Mouse (Mus musculus): ENCODE data around the gene Sp1. TPM values are rescaled to one million over a fixed set of nuclear protein-coding genes. Genes with fewer than 3 reads are reported as not detected.

Sp1 gene
- polyA plus RNA-seq (2015; fragmentation: Nextera tagmentation; extraction: Ambion mirVana): 10.6 TPM in 2 replicates

DNA sequence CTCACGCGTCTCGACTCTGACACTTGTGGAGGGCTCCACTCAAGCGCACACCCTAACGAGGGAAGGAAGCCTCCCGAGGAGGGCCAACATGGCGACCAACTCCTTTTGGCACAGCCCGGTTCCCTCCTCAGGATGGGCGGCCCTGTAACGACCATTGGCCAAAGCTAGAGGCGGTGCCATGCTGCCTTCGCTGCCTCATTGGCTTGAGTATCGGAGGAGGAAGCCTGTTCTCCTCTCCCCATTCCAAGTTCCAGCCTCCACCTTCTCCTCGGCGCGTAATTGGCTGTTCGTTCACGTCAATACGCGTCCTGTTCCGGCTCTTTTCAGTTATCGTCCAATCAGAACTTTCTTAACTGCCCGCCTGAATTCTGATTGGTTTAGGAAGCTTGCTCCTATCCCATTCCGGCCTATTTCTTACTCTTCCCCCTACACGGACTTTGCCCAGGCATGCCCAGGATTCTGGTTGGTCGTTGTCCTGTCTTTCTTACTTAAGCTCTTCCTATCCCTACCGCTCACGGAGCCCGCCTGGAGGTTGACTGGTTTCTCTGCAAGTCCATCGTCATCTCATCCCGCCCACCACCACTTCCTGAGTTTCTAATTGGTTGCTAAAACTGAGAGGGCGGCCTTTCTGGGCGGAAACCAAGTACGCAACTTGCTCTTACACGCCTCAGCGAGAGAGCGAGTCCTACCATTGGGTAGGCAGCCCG lies at the start of gene Sp1:
Gene Sp1 (plus strand): TSS at position 655 of the 707 bp plus-strand sequence.
- H3K27ac ChIP-seq: peak within 1 kb of the TSS; percentile 100
- peaks cover 28% of the 10 kb centered on the region for H3K36me3 ChIP-seq
- H3K4me2 ChIP-seq: peak within 1 kb of the TSS; percentile 70
- peak within 1 kb of the TSS; percentile 87 for H3K9ac ChIP-seq
- peak within 1 kb of the TSS; percentile 70 for H3K4me3 ChIP-seq
- H3K9me3 ChIP-seq: no peaks in the 10 kb centered on the region
- WGBS: under 1% methylated on average over 38 of the region's 38 CpGs
- peaks cover 40% of the 10 kb centered on the region for H3K4me1 ChIP-seq
- peak; percentile 96 for ATAC-seq (ENCODE audit: borderline replicate concordance, extremely low read depth, low FRiP score, low TSS enrichment)
- no peaks in the 10 kb centered on the region for H3K27me3 ChIP-seq

DNA sequence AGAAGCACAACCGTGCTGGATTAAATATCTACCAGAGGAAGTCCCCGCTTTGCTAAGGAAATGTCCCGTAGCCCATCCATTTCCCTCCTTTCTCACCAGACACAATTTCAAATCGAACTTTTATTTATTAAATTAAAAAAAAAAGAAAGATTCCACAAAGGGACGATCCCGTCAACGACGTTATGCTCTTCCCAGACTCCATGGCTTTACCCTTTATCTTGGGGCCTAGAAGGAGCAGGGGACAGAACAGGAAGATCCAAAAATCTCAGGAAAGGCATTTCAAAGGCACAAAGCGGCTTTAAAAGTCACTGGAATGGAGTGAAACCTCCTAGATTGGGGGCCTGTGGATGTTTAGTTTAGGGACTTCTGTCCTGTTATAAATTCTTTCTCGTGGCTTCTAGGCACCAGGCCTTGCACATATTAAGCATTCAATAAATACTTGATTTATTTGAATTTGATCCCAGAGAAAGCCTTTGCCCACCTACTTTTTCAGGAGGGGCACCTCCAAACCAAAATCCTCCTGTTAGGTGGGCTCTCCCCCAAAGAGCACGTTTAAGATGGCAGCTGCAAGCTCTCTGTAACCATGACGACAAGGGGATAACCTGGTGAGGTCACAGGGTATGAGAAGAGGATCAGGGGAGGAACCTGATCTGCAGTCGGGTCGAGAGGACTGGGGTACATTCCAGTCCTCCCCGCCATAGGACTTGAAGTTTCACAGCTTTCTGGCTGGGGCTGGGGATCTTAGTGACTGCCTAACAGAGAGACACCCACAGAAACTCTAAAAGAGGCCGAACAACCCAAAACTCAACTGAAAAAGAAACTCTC lies 49.2 kb upstream of the Sp1 start:
- H3K27ac ChIP-seq: peak overlapping the region; percentile 93
- H3K9ac ChIP-seq: peak overlapping the region; percentile 78; the same call in 1 of the 2 replicates
- H3K36me3 ChIP-seq: no peaks in the 10 kb centered on the region
- peaks cover 26% of the 10 kb centered on the region for H3K27me3 ChIP-seq
- 45% methylated on average over 16 of the region's 16 CpGs for WGBS
- ATAC-seq (ENCODE audit: borderline replicate concordance, extremely low read depth, low FRiP score, low TSS enrichment): no peak
- H3K4me1 ChIP-seq: peaks cover 41% of the 10 kb centered on the region
- no peaks in the 10 kb centered on the region for H3K9me3 ChIP-seq
- peak overlapping the region; percentile 97 for H3K4me2 ChIP-seq
- H3K4me3 ChIP-seq: peak overlapping the region; percentile 54; the same call in 1 of the 2 replicates

DNA sequence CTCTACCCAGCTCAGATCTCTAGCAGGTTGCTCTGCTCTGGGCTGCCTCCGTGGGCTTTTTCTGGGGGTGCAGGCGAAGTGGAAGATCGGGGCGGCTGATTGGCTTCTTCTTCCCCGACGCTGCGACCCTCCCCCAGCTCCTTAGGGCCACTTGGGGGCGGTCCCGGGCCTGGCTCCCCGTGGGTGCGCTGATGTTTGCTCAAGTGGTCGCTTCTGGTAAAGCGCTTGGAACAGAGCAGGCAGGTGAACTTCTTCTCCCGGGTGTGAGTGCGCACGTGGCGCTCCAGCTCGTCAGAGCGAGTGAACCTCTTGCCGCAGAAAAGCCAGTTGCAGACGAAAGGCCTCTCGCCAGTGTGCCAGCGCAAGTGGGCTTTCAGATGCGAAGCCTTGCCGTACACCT lies 47.8 kb upstream of the Sp1 start:
- peak overlapping the region; percentile 50 for H3K4me2 ChIP-seq
- no peak for ATAC-seq (ENCODE audit: borderline replicate concordance, extremely low read depth, low FRiP score, low TSS enrichment)
- H3K36me3 ChIP-seq: no peaks in the 10 kb centered on the region
- H3K4me3 ChIP-seq: peak overlapping the region; percentile 13; the same call in 1 of the 2 replicates
- H3K27me3 ChIP-seq: peaks cover 26% of the 10 kb centered on the region
- H3K4me1 ChIP-seq: peaks cover 49% of the 10 kb centered on the region
- 3% methylated on average over 25 of the region's 25 CpGs for WGBS
- H3K27ac ChIP-seq: no peak overlapping the region
- H3K9ac ChIP-seq: peak overlapping the region; percentile 31
- no peaks in the 10 kb centered on the region for H3K9me3 ChIP-seq

DNA sequence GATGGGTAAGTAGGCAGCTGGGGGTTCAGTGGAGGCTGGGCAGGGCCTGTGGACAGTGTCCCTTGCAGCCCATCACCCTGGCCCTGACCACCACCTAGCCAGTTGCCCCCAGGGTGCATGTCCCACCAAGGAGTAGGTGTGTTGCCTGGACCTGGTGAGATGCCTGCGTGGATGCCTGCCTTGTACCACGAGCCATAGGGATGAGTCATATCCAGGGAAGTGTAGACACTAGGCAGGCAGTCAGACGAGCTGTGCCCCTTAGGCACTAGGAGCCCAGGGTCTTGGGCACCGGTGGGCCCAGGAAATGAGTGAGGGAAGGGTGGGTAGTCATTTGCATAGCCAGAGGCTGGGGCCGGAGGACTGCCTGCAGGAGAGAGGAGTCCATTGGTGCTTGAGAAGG lies 47.1 kb upstream of the Sp1 start:
- H3K9me3 ChIP-seq: no peaks in the 10 kb centered on the region
- no peak overlapping the region for H3K27ac ChIP-seq
- no peaks in the 10 kb centered on the region for H3K36me3 ChIP-seq
- no peak overlapping the region for H3K4me3 ChIP-seq
- peaks cover 26% of the 10 kb centered on the region for H3K27me3 ChIP-seq
- 30% methylated on average over 5 of the region's 5 CpGs for WGBS
- ATAC-seq (ENCODE audit: borderline replicate concordance, extremely low read depth, low FRiP score, low TSS enrichment): no peak
- H3K4me2 ChIP-seq: peak overlapping the region; percentile 50; the same call in 1 of the 2 replicates
- H3K4me1 ChIP-seq: peaks cover 49% of the 10 kb centered on the region
- 0 out of 2 replicates have a peak overlapping the region, but pooled peaks have one; percentile 31 for H3K9ac ChIP-seq

DNA sequence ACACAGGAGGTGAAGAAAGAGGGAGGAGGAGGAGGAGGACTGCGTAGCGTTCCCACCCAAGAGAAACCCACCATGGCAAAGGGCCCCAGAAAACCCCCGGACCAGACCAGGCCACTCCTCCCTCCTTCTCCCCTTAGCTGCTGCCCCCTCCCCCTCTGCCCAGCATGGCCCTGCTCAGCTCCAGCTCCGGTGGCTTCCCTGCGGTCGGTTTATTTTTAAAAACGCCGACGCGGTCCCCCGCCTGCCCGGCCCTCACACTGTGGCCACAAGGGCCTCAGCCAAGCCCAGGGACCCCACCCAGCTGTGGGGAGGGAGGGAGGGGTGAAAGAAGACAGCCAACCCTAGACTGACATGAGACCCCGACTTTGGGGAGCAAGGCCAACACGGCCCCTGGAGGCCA lies 43.3 kb upstream of the Sp1 start:
- 7% methylated on average over 14 of the region's 14 CpGs for WGBS
- peak; percentile 15; the same call in 1 of the 2 replicates for ATAC-seq (ENCODE audit: borderline replicate concordance, extremely low read depth, low FRiP score, low TSS enrichment)
- H3K4me3 ChIP-seq: peak overlapping the region; percentile 13
- peaks cover 27% of the 10 kb centered on the region for H3K4me1 ChIP-seq
- no peaks in the 10 kb centered on the region for H3K9me3 ChIP-seq
- peaks cover 26% of the 10 kb centered on the region for H3K27me3 ChIP-seq
- H3K9ac ChIP-seq: peak overlapping the region; percentile 16; the same call in 1 of the 2 replicates
- H3K36me3 ChIP-seq: no peaks in the 10 kb centered on the region
- H3K4me2 ChIP-seq: peak overlapping the region; percentile 45
- peak overlapping the region; percentile 19; the same call in 1 of the 2 replicates for H3K27ac ChIP-seq

DNA sequence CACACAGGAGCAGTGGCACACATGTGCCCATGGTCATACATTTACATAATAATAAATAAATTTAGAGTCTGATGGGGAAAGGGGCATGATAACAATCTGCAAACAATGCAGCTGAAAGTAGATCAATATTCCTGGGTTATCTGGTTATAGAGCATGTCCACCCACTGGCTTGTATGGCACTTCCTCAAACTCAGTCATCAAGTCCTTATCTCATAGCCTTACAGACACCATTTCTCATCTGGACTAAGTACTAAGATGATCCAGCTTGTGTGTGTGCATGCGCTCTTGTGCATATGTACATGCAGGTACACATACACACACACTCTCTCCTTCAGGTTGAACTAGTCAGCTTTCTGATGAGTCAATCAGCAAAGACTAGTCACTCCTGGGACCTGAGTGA lies 41.3 kb upstream of the Sp1 start:
- no peak overlapping the region for H3K4me3 ChIP-seq
- H3K9ac ChIP-seq: no peak overlapping the region
- WGBS: 85% methylated on average over 1 of the region's 1 CpGs
- H3K9me3 ChIP-seq: no peaks in the 10 kb centered on the region
- H3K36me3 ChIP-seq: no peaks in the 10 kb centered on the region
- peaks cover 13% of the 10 kb centered on the region for H3K4me1 ChIP-seq
- H3K4me2 ChIP-seq: no peak overlapping the region
- peaks cover 12% of the 10 kb centered on the region for H3K27me3 ChIP-seq
- H3K27ac ChIP-seq: no peak overlapping the region
- ATAC-seq (ENCODE audit: borderline replicate concordance, extremely low read depth, low FRiP score, low TSS enrichment): no peak

DNA sequence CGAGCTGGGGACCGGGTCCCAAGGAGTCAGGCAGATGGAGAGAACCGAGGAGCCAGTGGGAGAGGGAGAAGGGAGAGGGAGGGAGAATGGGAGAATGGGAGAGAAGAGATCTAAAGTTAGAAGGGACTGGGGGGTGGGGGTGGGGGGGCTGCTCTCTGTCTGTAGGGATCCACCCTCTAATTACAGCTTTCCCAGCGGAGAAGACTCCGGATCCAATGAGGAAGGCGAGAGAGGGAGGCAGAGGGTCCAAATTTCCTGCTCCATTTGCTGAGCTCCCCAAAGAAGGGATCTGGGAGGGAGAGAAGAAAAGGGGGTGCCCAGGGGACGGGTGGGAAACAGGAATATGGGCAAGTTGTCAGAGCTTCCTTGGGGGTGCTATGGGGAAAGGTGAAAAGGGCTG lies 39.7 kb upstream of the Sp1 start:
- peak overlapping the region; percentile 14; the same call in 1 of the 2 replicates for H3K4me3 ChIP-seq
- ATAC-seq (ENCODE audit: borderline replicate concordance, extremely low read depth, low FRiP score, low TSS enrichment): no peak
- 11% methylated on average over 7 of the region's 7 CpGs for WGBS
- H3K27me3 ChIP-seq: peaks cover 22% of the 10 kb centered on the region
- peak overlapping the region; percentile 52 for H3K4me2 ChIP-seq
- peak overlapping the region; percentile 29 for H3K9ac ChIP-seq
- no peak overlapping the region for H3K27ac ChIP-seq
- H3K36me3 ChIP-seq: no peaks in the 10 kb centered on the region
- no peaks in the 10 kb centered on the region for H3K9me3 ChIP-seq
- peaks cover 25% of the 10 kb centered on the region for H3K4me1 ChIP-seq

DNA sequence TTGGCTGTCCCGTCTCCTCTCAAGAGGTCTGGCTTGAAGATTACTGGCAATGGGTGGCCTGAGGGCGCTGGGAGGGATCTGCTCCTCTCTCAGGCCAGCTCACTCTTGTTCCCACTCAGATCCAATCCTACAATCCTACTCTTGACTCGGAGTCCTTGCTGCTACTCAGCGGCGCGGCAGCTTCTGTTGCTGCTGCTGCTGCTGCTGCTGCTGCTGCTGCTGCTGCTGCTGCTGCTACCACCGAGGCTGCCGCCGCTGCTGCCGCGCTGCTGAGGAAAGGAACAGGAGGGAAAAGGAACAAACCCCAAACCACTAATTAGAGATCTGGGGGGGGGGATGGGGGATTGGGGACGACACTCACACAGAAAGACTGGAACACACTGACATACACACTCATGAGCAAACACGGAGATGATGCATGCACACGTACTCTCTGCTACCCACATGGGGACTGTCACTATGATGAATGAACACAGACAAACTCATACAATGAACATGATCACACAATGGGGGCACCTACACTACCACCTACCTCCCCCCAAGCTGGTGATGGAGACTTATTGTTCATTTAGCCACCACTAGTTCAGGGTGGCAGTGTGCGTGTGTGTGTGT lies 39.1 kb upstream of the Sp1 start, which contains the start of gene Sp7:
Gene Sp7 (minus strand): TSS at position 450 of the 612 bp plus-strand sequence.
- peak within 1 kb of the TSS; percentile 29 for H3K9ac ChIP-seq
- no peak for ATAC-seq (ENCODE audit: borderline replicate concordance, extremely low read depth, low FRiP score, low TSS enrichment)
- H3K36me3 ChIP-seq: no peaks in the 10 kb centered on the region
- H3K4me1 ChIP-seq: peaks cover 25% of the 10 kb centered on the region
- peak within 1 kb of the TSS; percentile 52 for H3K4me2 ChIP-seq
- H3K27me3 ChIP-seq: peaks cover 22% of the 10 kb centered on the region
- no peaks in the 10 kb centered on the region for H3K9me3 ChIP-seq
- H3K4me3 ChIP-seq: peak within 1 kb of the TSS; percentile 14
- no peak within 1 kb of the TSS for H3K27ac ChIP-seq
- 7% methylated on average over 15 of the region's 15 CpGs for WGBS

DNA sequence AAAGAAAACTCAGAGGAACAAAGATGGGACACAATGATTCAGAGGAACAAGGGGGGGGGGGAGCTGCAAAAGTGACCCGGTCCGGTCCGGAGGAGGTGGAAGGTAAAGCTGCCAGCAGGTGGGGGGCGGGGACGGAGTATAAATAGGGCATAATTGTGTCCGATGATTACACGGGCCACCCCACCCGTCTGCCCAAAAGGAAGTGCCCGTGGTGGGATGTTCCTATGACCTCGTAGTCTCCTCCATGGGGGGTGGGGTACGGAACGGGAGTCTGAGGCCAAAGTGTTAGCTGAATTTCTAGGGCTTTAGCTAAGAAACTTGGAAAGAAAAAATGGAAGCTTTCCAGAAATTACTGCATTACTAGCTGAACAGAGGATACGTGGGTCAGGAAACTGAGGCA lies 36.0 kb upstream of the Sp1 start:
- Histone ChIP-seq H3K4me1 (peaks cover 17% of the 10 kb centered on the region), H3K27me3 (peaks cover 19% of the 10 kb centered on the region), H3K9ac (no peak overlapping the region), H3K9me3 (no peaks in the 10 kb centered on the region), H3K36me3 (no peaks in the 10 kb centered on the region), H3K4me2 (peak overlapping the region; percentile 39), H3K4me3 (no peak overlapping the region), H3K27ac (no peak overlapping the region)
- 13% methylated on average over 13 of the region's 13 CpGs for WGBS
- ATAC-seq (ENCODE audit: borderline replicate concordance, extremely low read depth, low FRiP score, low TSS enrichment): no peak

DNA sequence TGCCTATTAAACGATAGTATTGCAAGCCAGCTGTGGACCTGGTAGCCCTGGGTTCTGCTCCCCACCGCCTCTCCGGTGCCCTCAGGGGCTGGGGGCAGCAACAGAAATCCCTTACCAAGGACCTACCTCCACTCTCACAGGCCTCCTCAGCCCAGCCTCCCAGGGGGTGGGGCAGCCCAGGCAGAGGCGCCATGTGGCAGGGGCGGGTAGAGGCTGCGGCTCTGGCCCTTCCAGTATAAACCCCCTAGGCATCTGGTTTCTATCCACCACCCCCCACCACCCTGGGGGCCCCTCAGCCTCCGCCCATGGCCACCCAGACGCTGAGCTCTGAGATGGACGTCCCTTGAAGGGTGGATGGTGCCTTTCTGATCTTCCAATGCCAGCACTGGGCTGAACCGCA lies 35.2 kb upstream of the Sp1 start:
- H3K4me2 ChIP-seq: peak overlapping the region; percentile 39
- H3K9ac ChIP-seq: peak overlapping the region; percentile 19; the same call in 1 of the 2 replicates
- no peak overlapping the region for H3K4me3 ChIP-seq
- H3K36me3 ChIP-seq: no peaks in the 10 kb centered on the region
- peaks cover 12% of the 10 kb centered on the region; the same call in 1 of the 2 replicates for H3K27me3 ChIP-seq
- no peaks in the 10 kb centered on the region for H3K9me3 ChIP-seq
- H3K27ac ChIP-seq: no peak overlapping the region
- H3K4me1 ChIP-seq: peaks cover 17% of the 10 kb centered on the region
- 10% methylated on average over 10 of the region's 10 CpGs for whole genome bisulfite sequencing
- peak; percentile 58 for ATAC-seq (ENCODE audit: borderline replicate concordance, extremely low read depth, low FRiP score, low TSS enrichment)

DNA sequence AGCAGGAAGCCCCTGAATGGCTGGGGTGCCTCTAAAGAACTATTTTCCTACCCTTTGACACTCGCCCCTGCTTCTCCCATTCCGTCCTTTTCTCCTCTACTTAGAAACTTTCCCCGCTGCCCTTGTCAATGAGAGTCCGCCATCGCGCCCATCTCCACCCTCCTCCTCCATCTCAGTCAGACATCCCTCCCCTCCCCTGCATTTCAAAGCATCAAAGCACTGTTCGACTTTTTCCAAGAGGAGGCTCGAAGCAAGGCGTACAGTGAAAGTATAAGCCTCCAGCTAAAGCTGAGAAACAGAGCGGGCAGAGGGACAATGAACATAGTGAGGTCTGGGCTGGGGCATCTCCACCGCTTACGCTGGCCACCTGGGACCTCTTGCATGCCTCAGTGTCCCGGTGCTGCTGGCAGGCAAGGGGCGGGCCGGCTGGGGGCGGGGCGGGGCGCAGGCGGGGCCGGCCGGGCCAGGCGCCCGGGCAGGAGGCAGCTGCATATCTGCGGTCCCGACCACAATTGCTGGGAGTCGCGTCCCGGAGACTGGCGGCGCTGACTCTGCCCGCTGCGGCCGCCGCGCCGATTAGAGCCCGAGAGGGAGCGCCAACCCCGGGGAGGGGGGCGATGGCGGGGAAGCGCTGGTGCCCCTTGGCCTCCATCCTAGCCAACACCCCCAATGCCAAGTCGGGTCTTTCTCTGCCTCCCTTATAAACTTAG lies 29.3 kb upstream of the Sp1 start:
- Histone ChIP-seq H3K4me1 (peaks cover 17% of the 10 kb centered on the region), H3K9ac (peak overlapping the region; percentile 72), H3K27ac (peak overlapping the region; percentile 76), H3K9me3 (no peaks in the 10 kb centered on the region), H3K27me3 (no peaks in the 10 kb centered on the region), H3K36me3 (no peaks in the 10 kb centered on the region), H3K4me2 (peak overlapping the region; percentile 99), H3K4me3 (peak overlapping the region; percentile 67)
- whole genome bisulfite sequencing: under 1% methylated on average over 43 of the region's 43 CpGs
- peak; percentile 86 for ATAC-seq (ENCODE audit: borderline replicate concordance, extremely low read depth, low FRiP score, low TSS enrichment)
